Mouse (Mus musculus): ENCODE results near the gene Rai14. TPM values are rescaled to one million over a fixed set of nuclear protein-coding genes. Genes with fewer than 3 reads are reported as not detected.

The Rai14 gene
- polyA plus RNA-seq, 1 experiment = 2.1 TPM

GRCm38 (mm10) chr15:10715139-10715505 is 698 bp upstream of the Rai14 start:
- Histone ChIP-seq H3K4me1 (ENCODE audit: control insufficient read depth, insufficient read depth, insufficient read length, low read length) (peaks cover 5% of the 10 kb centered on the region; the same call in 1 of the 2 replicates), H3K4me3 (ENCODE audit: low read depth, low read length) (peak overlapping the region; percentile 97), H3K27ac (ENCODE audit: insufficient read depth, low read depth, low read length) (no peak overlapping the region), H3K27me3 (ENCODE audit: control insufficient read depth, insufficient read depth, low read length) (0 out of 2 replicates have a peak, but pooled peaks cover 6% of the 10 kb centered on the region), H3K36me3 (ENCODE audit: control insufficient read depth, insufficient read depth, low read length) (no peaks in the 10 kb centered on the region)
- TF ChIP-seq CTCF (IDR thresholded peaks at IDR 0.05; ENCODE audit: extremely low read depth, insufficient read length, insufficient replicate concordance, low read depth, low read length) (no peak), POLR2A (IDR thresholded peaks at IDR 0.05; ENCODE audit: low read depth, low read length) (no peak)
- 6% methylated on average over 10 of the region's 10 CpGs for WGBS

- H3K4me1 ChIP-seq (ENCODE audit: control insufficient read depth, insufficient read depth, insufficient read length, low read length) = peaks cover 5% of the 10 kb centered on the region; the same call in 1 of the 2 replicates
- H3K27me3 ChIP-seq (ENCODE audit: control insufficient read depth, insufficient read depth, low read length) = 0 out of 2 replicates have a peak, but pooled peaks cover 6% of the 10 kb centered on the region
- TF ChIP-seq POLR2A (IDR thresholded peaks at IDR 0.05; ENCODE audit: low read depth, low read length) (no peak), CTCF (IDR thresholded peaks at IDR 0.05; ENCODE audit: extremely low read depth, insufficient read length, insufficient replicate concordance, low read depth, low read length) (no peak)
- H3K27ac ChIP-seq (ENCODE audit: insufficient read depth, low read depth, low read length) = peak overlapping the region; percentile 5; the same call in 1 of the 2 replicates
- H3K36me3 ChIP-seq (ENCODE audit: control insufficient read depth, insufficient read depth, low read length) = no peaks in the 10 kb centered on the region
- H3K4me3 ChIP-seq (ENCODE audit: low read depth, low read length) = peak overlapping the region; percentile 97
- WGBS = 3% methylated on average over 34 of the region's 35 CpGs
Observed at GRCm38 (mm10) chr15:10713626-10714316, 653 bp downstream of the Rai14 start.

- no peak for TF ChIP-seq CTCF (IDR thresholded peaks at IDR 0.05; ENCODE audit: extremely low read depth, insufficient read length, insufficient replicate concordance, low read depth, low read length)
- no peak for TF ChIP-seq POLR2A (IDR thresholded peaks at IDR 0.05; ENCODE audit: low read depth, low read length)
- WGBS = 32% methylated on average over 13 of the region's 13 CpGs
- no peaks in the 10 kb centered on the region for H3K36me3 ChIP-seq (ENCODE audit: control insufficient read depth, insufficient read depth, low read length)
Observed at GRCm38 (mm10) chr15:10713181-10713625, 1.2 kb downstream of the Rai14 start.

GRCm38 (mm10) chr15:10712288-10712687 is 2.1 kb downstream of the Rai14 start:
- 0 out of 2 replicates have a peak, but pooled peaks cover 6% of the 10 kb centered on the region for H3K27me3 ChIP-seq (ENCODE audit: control insufficient read depth, insufficient read depth, low read length)
- TF ChIP-seq POLR2A (IDR thresholded peaks at IDR 0.05; ENCODE audit: low read depth, low read length) (no peak), CTCF (IDR thresholded peaks at IDR 0.05; ENCODE audit: extremely low read depth, insufficient read length, insufficient replicate concordance, low read depth, low read length) (no peak)
- no peak overlapping the region for H3K4me3 ChIP-seq (ENCODE audit: low read depth, low read length)
- H3K36me3 ChIP-seq (ENCODE audit: control insufficient read depth, insufficient read depth, low read length) = no peaks in the 10 kb centered on the region
- 86% methylated on average over 3 of the region's 3 CpGs for WGBS
- H3K4me1 ChIP-seq (ENCODE audit: control insufficient read depth, insufficient read depth, insufficient read length, low read length) = peaks cover 5% of the 10 kb centered on the region; the same call in 1 of the 2 replicates
- no peak overlapping the region for H3K27ac ChIP-seq (ENCODE audit: insufficient read depth, low read depth, low read length)

More at GRCm38 (mm10) chr15:10713181-10713625, 1.2 kb downstream of the Rai14 start:
- 0 out of 2 replicates have a peak, but pooled peaks cover 6% of the 10 kb centered on the region for H3K27me3 ChIP-seq (ENCODE audit: control insufficient read depth, insufficient read depth, low read length)
- peak overlapping the region; percentile 97 for H3K4me3 ChIP-seq (ENCODE audit: low read depth, low read length)
- H3K27ac ChIP-seq (ENCODE audit: insufficient read depth, low read depth, low read length) = no peak overlapping the region
- peaks cover 5% of the 10 kb centered on the region; the same call in 1 of the 2 replicates for H3K4me1 ChIP-seq (ENCODE audit: control insufficient read depth, insufficient read depth, insufficient read length, low read length)

- H3K4me3 ChIP-seq (ENCODE audit: low read depth, low read length) = no peak overlapping the region
- H3K4me1 ChIP-seq (ENCODE audit: control insufficient read depth, insufficient read depth, insufficient read length, low read length) = peaks cover 5% of the 10 kb centered on the region; the same call in 1 of the 2 replicates
- no peaks in the 10 kb centered on the region for H3K36me3 ChIP-seq (ENCODE audit: control insufficient read depth, insufficient read depth, low read length)
- WGBS = 83% methylated on average over 6 of the region's 6 CpGs
- H3K27me3 ChIP-seq (ENCODE audit: control insufficient read depth, insufficient read depth, low read length) = 0 out of 2 replicates have a peak, but pooled peaks cover 6% of the 10 kb centered on the region
- H3K27ac ChIP-seq (ENCODE audit: insufficient read depth, low read depth, low read length) = no peak overlapping the region
- TF ChIP-seq POLR2A (IDR thresholded peaks at IDR 0.05; ENCODE audit: low read depth, low read length) = no peak
- TF ChIP-seq CTCF (IDR thresholded peaks at IDR 0.05; ENCODE audit: extremely low read depth, insufficient read length, insufficient replicate concordance, low read depth, low read length) = no peak
Observed at GRCm38 (mm10) chr15:10711231-10711630, 3.2 kb downstream of the Rai14 start.

GRCm38 (mm10) chr15:10708591-10709272 is 5.7 kb downstream of the Rai14 start:
- Histone ChIP-seq H3K4me3 (ENCODE audit: low read depth, low read length) (no peak overlapping the region), H3K27me3 (ENCODE audit: control insufficient read depth, insufficient read depth, low read length) (no peaks in the 10 kb centered on the region), H3K36me3 (ENCODE audit: control insufficient read depth, insufficient read depth, low read length) (no peaks in the 10 kb centered on the region), H3K4me1 (ENCODE audit: control insufficient read depth, insufficient read depth, insufficient read length, low read length) (peaks cover 3% of the 10 kb centered on the region; the same call in 1 of the 2 replicates), H3K27ac (ENCODE audit: insufficient read depth, low read depth, low read length) (no peak overlapping the region)
- 91% methylated on average over 10 of the region's 10 CpGs for WGBS
- TF ChIP-seq CTCF (IDR thresholded peaks at IDR 0.05; ENCODE audit: extremely low read depth, insufficient read length, insufficient replicate concordance, low read depth, low read length) (peak; percentile 58; the same call in 1 of the 2 replicates), POLR2A (IDR thresholded peaks at IDR 0.05; ENCODE audit: low read depth, low read length) (no peak)

GRCm38 (mm10) chr15:10707109-10707508 is 7.3 kb downstream of the Rai14 start:
- no peak overlapping the region for H3K4me3 ChIP-seq (ENCODE audit: low read depth, low read length)
- no peak overlapping the region for H3K27ac ChIP-seq (ENCODE audit: insufficient read depth, low read depth, low read length)
- H3K4me1 ChIP-seq (ENCODE audit: control insufficient read depth, insufficient read depth, insufficient read length, low read length) = no peaks in the 10 kb centered on the region
- 96% methylated on average over 6 of the region's 6 CpGs for WGBS
- H3K36me3 ChIP-seq (ENCODE audit: control insufficient read depth, insufficient read depth, low read length) = no peaks in the 10 kb centered on the region
- no peaks in the 10 kb centered on the region for H3K27me3 ChIP-seq (ENCODE audit: control insufficient read depth, insufficient read depth, low read length)
- no peak for TF ChIP-seq CTCF (IDR thresholded peaks at IDR 0.05; ENCODE audit: extremely low read depth, insufficient read length, insufficient replicate concordance, low read depth, low read length)
- no peak for TF ChIP-seq POLR2A (IDR thresholded peaks at IDR 0.05; ENCODE audit: low read depth, low read length)

Measured in small intestine, adult 2 months (tissue).